Mouse (Mus musculus): ENCODE data around the gene Plagl1.

Gene Plagl1

DNA sequence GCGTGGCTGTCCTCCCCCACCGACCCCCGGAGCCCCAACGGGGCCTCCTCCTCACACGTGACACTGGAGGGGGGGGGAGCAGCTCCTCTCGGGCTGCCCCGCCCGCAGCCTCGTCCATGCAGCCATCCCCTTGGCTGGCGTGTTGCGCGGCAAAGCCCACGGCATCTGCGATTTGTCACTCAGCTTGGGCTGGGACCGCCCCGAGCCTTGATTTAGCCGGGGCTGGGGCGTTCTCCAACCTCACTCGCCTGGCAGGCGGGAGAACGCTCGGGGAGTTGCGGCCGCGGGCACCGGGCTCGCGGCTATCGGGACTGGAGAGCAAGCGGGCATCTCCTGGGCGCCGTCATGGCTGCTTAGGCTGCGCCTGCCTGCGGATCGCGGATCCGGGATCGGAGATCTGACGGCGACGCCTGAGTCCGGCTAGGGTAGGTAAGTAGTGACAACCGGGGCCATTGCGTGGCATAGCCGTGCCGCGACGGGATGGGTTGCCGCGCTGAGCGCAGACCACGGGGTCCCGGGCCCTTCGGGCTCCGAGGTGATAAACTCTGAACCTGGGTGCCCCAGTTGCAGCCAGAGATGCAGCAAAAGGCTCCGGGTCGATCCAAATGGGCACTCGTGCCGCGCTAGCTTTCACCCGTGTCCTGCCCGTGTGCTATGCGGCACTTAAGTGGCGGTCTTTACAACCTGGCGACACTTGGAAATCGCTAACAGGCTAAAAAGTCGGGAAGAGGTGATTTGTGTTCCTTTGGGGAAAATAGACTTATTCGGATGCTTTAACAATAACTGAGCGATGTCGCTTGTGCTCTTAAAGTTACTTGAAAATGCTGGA lies 30.5 kb downstream of the Plagl1 start:
- peak; percentile 59 for DNase-seq

DNA sequence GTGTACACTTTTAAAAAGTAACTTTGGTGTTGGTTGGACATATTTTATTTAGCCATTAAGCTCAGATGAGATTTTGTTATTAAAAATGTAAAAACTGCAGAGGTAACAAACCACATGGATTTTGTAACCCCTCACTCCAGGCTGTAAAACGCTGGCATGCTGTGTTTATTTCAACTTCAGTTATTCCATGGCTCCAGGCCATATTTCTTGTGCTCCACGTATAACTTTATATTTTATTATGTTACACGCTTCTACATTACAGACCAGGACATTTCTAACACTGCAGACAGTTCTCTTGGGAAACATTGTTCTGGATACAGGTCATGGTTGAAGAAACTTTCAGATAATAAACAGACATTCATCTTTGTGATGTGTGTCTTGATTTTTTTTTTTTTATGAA lies 32.7 kb downstream of the Plagl1 start:
- no peak for DNase-seq

DNA sequence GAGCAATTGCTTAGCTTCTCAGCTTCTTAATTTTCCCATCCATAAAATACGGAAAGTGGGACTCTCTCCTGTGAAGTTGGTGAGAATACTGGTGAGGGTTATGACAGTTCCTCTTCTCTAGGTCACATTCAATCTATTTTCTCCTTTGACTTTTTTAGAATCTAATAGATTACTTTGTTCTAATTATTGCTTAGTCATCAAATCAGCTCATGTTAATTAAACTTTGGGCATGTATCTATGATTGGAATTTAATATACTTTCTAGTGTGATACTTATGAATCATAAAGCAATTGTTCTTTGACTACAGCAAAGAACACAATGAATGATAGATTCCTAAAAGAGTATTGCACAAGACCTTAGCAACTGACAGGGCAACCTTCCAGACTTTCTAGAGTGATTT lies 38.6 kb downstream of the Plagl1 start:
- no peak for DNase-seq

- DNase-seq, result no peak
Measured at GRCm38 (mm10) chr10:13100061-13100648, 39.9 kb downstream of the Plagl1 start.

GRCm38 (mm10) chr10:13102360-13102759 lies 42.1 kb downstream of the Plagl1 start:
- no peak for DNase-seq

DNA sequence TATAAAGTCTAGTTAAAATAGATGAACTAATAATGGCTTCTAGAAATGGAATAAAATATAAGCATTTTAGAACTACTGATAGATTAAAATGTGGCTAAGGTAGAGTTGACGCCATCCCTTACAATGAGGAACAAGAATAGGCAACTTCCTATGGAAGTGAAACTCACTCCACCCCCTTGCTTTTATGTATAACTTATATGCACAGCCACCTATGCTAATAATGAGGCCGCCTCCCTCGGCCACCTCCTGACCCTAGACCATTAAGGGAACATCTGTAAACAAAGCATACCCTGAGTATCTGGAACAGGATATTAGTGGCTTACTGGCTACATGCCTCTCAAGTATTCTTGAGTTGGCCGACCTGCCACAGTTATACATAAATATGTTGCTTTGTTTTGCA lies 43.5 kb downstream of the Plagl1 start:
- DNase-seq, result no peak

DNA sequence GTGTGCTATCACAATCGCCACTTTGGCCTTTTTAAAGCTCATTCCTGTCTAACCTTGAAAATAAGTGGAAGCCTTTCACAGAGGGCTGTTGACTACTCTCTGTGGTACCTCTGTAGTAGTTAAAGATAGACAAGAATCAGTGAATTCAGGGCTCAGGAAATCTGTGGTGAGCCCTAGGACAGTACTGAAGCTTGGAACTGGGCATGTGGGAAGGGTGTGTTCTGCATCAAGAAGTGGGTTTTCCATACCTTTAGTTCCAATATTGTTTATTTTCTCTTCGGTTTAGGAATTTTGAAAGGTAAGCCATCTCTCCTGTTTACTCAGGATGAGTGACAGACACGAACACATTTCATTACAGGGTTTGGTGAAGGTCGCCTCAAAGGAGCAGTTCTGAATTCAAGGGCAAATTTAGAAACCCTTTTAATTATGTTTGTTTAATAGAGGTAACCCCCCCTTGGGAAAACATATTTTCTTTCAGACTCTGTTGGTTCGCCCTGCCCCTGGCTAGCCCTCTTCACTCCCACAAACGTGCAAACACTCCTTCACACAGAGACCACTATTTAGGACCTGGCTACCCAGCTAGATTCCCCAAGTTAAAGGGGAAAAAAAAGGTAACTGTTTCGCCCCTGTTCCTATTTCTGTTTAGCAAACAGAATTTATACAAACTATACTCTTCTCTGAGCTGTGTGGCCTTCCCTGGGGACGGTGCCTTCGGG lies 46.8 kb downstream of the Plagl1 start:
- DNase-seq, result no peak

GRCm38 (mm10) chr10:13108021-13108548 lies 47.8 kb downstream of the Plagl1 start:
- no peak for DNase-seq

GRCm38 (mm10) chr10:13108847-13109246 lies 48.5 kb downstream of the Plagl1 start:
- DNase-seq, result no peak

DNA sequence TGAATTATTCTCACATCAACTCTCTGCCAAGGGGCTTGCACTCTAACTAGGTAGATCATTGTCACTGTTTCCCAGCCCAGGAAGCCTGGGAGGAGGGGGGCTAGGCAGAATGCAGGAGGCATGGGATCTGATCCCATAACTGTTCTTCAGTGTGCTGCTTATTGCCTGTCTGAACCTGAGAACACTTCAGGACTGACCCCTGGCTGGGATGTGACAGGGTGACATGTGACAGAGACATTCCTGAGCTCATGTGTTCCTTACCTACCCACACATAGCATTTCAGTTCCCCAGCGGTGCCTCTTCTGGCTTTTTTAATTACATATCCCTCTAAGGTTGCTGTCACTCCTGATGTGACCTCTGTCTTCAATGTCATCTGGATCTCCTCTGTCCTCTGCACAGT lies 49.5 kb downstream of the Plagl1 start:
- DNase-seq, result no peak

- DNase-seq, result no peak
Measured at GRCm38 (mm10) chr10:13112849-13113248, 52.5 kb downstream of the Plagl1 start.

DNA sequence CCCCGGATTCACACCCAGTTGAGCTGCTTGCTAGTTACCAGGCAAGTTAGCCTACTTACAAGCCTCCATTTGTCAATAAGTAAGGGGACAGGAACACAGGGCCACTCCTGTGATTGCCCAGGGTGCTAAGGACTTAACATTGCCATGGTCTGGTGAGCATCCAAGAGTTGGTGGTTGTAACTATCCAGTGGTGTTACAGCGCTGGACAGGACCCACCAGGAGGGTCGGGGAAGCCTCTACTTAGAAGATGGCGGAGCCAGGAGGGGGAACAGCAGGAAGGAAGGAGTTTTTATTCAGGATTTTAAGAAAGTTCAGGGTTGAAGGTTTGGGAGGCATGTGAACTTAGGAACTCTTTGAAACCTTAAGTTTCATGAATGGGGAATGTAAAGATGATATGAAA lies 53.3 kb downstream of the Plagl1 start:
- no peak for DNase-seq

- no peak for DNase-seq
Measured at GRCm38 (mm10) chr10:13115030-13115429, 54.7 kb downstream of the Plagl1 start.

- DNase-seq, result no peak
Measured at GRCm38 (mm10) chr10:13116706-13117665, 56.7 kb downstream of the Plagl1 start.

GRCm38 (mm10) chr10:13118024-13118769 lies 57.9 kb downstream of the Plagl1 start:
- no peak for DNase-seq

GRCm38 (mm10) chr10:13118770-13119102 lies 58.4 kb downstream of the Plagl1 start:
- no peak for DNase-seq

- DNase-seq, result no peak
Measured at GRCm38 (mm10) chr10:13119300-13119699, 59.0 kb downstream of the Plagl1 start.

DNA sequence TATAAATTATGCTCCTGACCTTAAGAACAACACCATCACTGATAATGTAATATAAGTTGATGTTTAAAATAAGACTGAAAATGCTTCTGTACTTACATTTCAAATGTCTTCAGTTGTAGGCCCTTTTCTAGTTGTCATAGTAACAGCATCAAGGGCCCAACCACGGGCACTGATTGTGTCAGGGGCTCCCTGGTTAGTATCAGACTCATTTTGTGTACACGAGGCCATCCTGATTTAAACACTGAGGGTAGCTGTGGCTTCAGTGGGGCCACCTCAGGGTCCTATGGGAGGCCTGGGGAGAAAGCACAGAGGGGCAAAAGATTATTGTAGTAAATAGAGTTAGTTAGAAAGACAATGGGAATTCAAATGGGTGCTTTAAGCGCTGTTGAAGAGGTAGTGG lies 65.5 kb downstream of the Plagl1 start:
- DNase-seq, result no peak

DNA sequence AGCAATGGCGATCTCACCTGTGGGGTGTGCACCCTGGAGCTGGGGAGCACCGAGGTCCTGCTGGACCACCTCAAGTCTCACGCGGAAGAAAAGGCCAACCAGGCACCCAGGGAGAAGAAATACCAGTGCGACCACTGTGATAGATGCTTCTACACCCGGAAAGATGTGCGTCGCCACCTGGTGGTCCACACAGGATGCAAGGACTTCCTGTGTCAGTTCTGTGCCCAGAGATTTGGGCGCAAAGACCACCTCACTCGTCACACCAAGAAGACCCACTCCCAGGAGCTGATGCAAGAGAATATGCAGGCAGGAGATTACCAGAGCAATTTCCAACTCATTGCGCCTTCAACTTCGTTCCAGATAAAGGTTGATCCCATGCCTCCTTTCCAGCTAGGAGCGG lies 67.0 kb downstream of the Plagl1 start:
- peak; percentile 19 for DNase-seq

GRCm38 (mm10) chr10:13127946-13128345 lies 67.6 kb downstream of the Plagl1 start:
- no peak for DNase-seq

DNA sequence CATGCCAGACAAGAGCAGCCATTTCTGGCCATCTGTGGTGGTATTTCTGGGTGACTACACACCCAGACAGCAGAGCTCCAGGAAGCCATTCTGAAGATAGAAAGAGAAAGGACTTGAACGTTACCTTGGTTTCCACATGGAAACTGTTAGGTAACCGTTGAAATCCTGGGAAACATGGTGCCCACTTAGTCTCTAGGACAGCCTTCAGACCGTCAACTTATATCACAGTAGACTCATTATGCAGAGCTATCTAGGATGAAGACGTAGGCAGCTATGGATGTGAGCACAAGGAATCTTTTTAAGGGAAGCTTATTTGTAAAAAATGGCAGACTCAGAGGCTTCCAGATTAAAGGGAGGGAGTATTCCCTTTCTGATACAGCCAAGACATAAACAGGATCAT lies 73.5 kb downstream of the Plagl1 start:
- DNase-seq, result no peak

GRCm38 (mm10) chr10:13135276-13135675 lies 75.0 kb downstream of the Plagl1 start:
- DNase-seq, result no peak
